Mouse (Mus musculus) urinary bladder, postnatal 0 days (tissue): Measurements from ENCODE around the gene Gpr107. TPM values are rescaled to one million over a fixed set of nuclear protein-coding genes. Genes with fewer than 3 reads are reported as not detected.

ENCODE experiments used
- polyA plus RNA-seq: library from polyadenylated mRNA; unstranded; fragments of >200 nt; fragmentation: Nextera tagmentation; extraction: Ambion mirVana; gene quantifications from 2 replicates; pipeline ENCODE4 v1.2.1, GENCODE M21; 2015

Gene Gpr107
- polyA plus RNA-seq = 25.7 and 27.8 TPM in 2 replicates

GRCm38 (mm10) chr2:31151892-31152812 lies at the start of gene Gpr107:
Gpr107 (plus strand) TSS chr2:31152316.

GRCm38 (mm10) chr2:31141867-31142454 lies 10.2 kb upstream of the Gpr107 start, which contains the start of gene Fnbp1:
Fnbp1 (minus strand) TSS chr2:31142008.

GRCm38 (mm10) chr2:31245491-31246141 lies 93.5 kb downstream of the Gpr107 start, which contains the start of gene Ncs1:
Ncs1 (plus strand) TSS chr2:31245823.

Other genes starting within 250 kb of the Gpr107 start
- 33.3 and 40.7 TPM in 2 replicates for gene Ptges, start 222.5 kb upstream of the Gpr107 start, polyA plus RNA-seq
- 26.5 and 29.4 TPM in 2 replicates for gene Tor1b, start 199.4 kb upstream of the Gpr107 start, polyA plus RNA-seq
- 42.0 and 43.5 TPM in 2 replicates for gene Tor1a, start 184.4 kb upstream of the Gpr107 start, polyA plus RNA-seq
- gene BC005624, start 170.1 kb upstream of the Gpr107 start, polyA plus RNA-seq = 33.1 and 34.8 TPM in 2 replicates
- gene Usp20, start 170.0 kb upstream of the Gpr107 start, polyA plus RNA-seq = 6.8 and 7.1 TPM in 2 replicates
- 47.6 and 48.3 TPM in 2 replicates for gene Fnbp1, start 10.3 kb upstream of the Gpr107 start, polyA plus RNA-seq
- 18.9 and 19.4 TPM in 2 replicates for gene Ncs1, start 93.5 kb downstream of the Gpr107 start, polyA plus RNA-seq
- 4.4 and 4.5 TPM in 2 replicates for gene Hmcn2, start 162.1 kb downstream of the Gpr107 start, polyA plus RNA-seq